Mouse (Mus musculus) thymus, adult 2 months (tissue): ENCODE results near the gene Eri3. TPM values are rescaled to one million over a fixed set of nuclear protein-coding genes. Genes with fewer than 3 reads are reported as not detected.

ENCODE experiments used
- DNase-seq: peaks from one replicate; pipeline ENCODE4 v3.0.0; 2021
- H3K27ac ChIP-seq: fragments of 200-500 bp; 2 replicates; pipeline ENCODE4 v1.5.1; 2012; ENCODE audit warnings: low read length, control low read depth; ENCODE audit not compliant: control insufficient read depth, insufficient read depth
- H3K27me3 ChIP-seq: fragments of 200-500 bp; 2 replicates; pipeline ENCODE4 v1.6.1; 2012; ENCODE audit warnings: mild to moderate bottlenecking, low read length, moderate library complexity, mixed read lengths; ENCODE audit not compliant: control insufficient read depth, insufficient read depth
- H3K36me3 ChIP-seq: fragments of 200-500 bp; 2 replicates; pipeline ENCODE4 v1.6.1; 2012; ENCODE audit warnings: mild to moderate bottlenecking, low read length, moderate library complexity; ENCODE audit not compliant: control insufficient read depth, insufficient read depth
- H3K4me1 ChIP-seq: fragments of 200-500 bp; replicated peaks from 2 replicates; pipeline ENCODE4 v1.6.1; 2012; ENCODE audit warnings: low read length; ENCODE audit not compliant: control insufficient read depth, insufficient read depth
- H3K4me3 ChIP-seq: fragments of 200-500 bp; 2 replicates; pipeline ENCODE4 v1.5.1; 2012; ENCODE audit warnings: mild to moderate bottlenecking, low read length, control low read depth, moderate library complexity; ENCODE audit not compliant: control insufficient read depth, insufficient read depth
- CTCF ChIP-seq: fragments of 200-500 bp; IDR thresholded peaks from 2 replicates; pipeline ENCODE4 v1.5.1; 2012; ENCODE audit warnings: mild to moderate bottlenecking, control low read depth, low read length, moderate library complexity, borderline replicate concordance; ENCODE audit not compliant: control insufficient read depth, poor library complexity, insufficient read depth; ENCODE audit errors: extremely low read depth
- POLR2A ChIP-seq: fragments of 200-500 bp; IDR thresholded peaks from 2 replicates; pipeline ENCODE4 v1.6.1; 2012; ENCODE audit warnings: mild to moderate bottlenecking, low read length, control low read depth, moderate library complexity; ENCODE audit not compliant: control insufficient read depth, poor library complexity, insufficient read depth; ENCODE audit errors: extremely low read depth
- WGBS: fragments of 180-500 bp; shearing (Covaris S2); methylation state at CpG from one replicate; pipeline ENCODE4 v1.1.7; 2018; 5-methylcytosine and 5-hydroxymethylcytosine counted together
- polyA plus RNA-seq: library from polyadenylated mRNA; depleted of rRNA; stranded (reverse); fragments of >200 nt; gene quantifications from 2 replicates; pipeline ENCODE4 v1.2.3, GENCODE M21; 2012

The Eri3 gene
- polyA plus RNA-seq, 1 experiment: 89.9 TPM

DNA sequence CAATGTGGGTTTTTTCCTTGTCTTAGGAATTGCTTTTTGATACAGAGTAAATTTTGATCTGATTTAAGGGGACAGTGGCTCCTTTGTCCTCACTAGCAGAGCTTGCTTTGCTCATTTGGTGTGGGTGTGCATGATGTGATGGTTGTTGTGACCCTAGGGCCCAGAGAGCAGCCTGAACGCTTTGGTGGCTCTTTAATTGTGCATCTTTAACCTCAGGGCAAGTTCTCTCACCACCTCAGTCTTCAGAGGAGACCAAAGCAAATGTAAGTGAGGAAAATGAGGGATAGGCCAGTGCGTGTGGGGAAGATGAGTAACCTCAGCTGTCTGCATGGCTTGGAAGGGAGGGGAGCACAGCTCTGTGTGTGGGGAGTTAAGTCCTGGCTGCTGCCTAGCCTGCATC, 18.7 kb downstream of the Eri3 start:
- TF ChIP-seq POLR2A (no peak), CTCF (no peak)
- H3K36me3 ChIP-seq: 0 out of 2 replicates have a peak, but pooled peaks cover 5% of the 10 kb centered on the region
- H3K4me1 ChIP-seq: no peaks in the 10 kb centered on the region
- 95% methylated on average over 2 of the region's 2 CpGs for WGBS
- H3K27me3 ChIP-seq: no peaks in the 10 kb centered on the region
- DNase-seq: no peak
- H3K27ac ChIP-seq: no peak overlapping the region
- H3K4me3 ChIP-seq: no peak overlapping the region

DNA sequence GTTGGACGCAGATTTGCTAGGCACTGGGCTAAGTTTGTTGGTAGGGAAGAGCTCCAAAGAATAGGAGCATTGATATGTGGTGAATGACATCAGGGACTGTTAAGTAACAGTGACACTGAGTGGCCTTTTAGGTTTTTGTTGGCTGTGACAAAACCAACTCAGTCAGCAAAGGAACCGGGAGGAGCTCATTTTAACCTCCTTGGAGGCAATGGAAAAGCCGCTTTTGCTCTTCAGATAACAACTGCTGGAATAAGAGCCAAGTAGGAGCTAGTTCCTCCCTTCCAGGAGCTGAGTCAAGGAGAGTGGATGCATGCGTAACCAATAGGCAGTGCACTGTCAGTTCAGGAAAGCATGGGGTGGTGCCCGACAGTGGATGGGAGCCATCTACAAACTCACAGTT, 20.8 kb downstream of the Eri3 start:
- H3K4me3 ChIP-seq: no peak overlapping the region
- H3K27ac ChIP-seq: no peak overlapping the region
- no peak for TF ChIP-seq POLR2A
- TF ChIP-seq CTCF: no peak
- H3K36me3 ChIP-seq: 0 out of 2 replicates have a peak, but pooled peaks cover 5% of the 10 kb centered on the region
- H3K27me3 ChIP-seq: no peaks in the 10 kb centered on the region
- 94% methylated on average over 5 of the region's 5 CpGs for WGBS
- no peaks in the 10 kb centered on the region for H3K4me1 ChIP-seq
- DNase-seq: no peak

DNA sequence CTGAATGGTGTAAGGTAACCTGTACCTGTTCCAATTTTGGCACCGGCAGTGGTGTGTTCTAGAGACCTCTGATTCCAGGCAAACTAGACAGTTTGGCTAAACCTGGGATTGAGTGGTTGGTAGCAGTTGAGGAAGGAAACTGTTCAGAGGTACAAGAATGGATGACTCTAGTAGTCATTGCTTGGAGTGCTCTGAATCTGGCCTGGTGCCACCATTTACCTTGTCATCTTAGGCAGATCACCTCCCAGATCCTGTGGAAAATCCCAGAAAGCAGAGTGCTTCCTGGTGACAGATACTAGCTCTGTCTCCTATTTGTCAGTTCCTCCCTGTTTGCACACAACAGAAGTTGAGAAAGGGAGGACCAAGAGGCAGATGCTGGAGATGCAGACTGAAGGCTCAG, 27.4 kb downstream of the Eri3 start:
- no peak overlapping the region for H3K27ac ChIP-seq
- no peak overlapping the region for H3K4me3 ChIP-seq
- no peak for TF ChIP-seq CTCF
- H3K27me3 ChIP-seq: no peaks in the 10 kb centered on the region
- DNase-seq: no peak
- peaks cover under 1% of the 10 kb centered on the region; the same call in 1 of the 2 replicates for H3K36me3 ChIP-seq
- 100% methylated on average over 1 of the region's 1 CpGs for WGBS
- H3K4me1 ChIP-seq: no peaks in the 10 kb centered on the region

- 93% methylated on average over 9 of the region's 9 CpGs for WGBS
- DNase-seq: no peak
- Histone ChIP-seq H3K36me3 (peaks cover 19% of the 10 kb centered on the region), H3K4me3 (no peak overlapping the region), H3K27me3 (no peaks in the 10 kb centered on the region), H3K27ac (no peak overlapping the region), H3K4me1 (no peaks in the 10 kb centered on the region)
- TF ChIP-seq POLR2A (no peak), CTCF (no peak)
Measured at GRCm38 (mm10) chr4:117581626-117582025, 31.5 kb downstream of the Eri3 start.

GRCm38 (mm10) chr4:117585995-117586394, 35.8 kb downstream of the Eri3 start:
- no peak overlapping the region for H3K4me3 ChIP-seq
- no peak for TF ChIP-seq POLR2A
- no peak for TF ChIP-seq CTCF
- no peak overlapping the region for H3K27ac ChIP-seq
- WGBS: 91% methylated on average over 2 of the region's 2 CpGs
- no peak for DNase-seq
- no peaks in the 10 kb centered on the region for H3K27me3 ChIP-seq
- peaks cover 19% of the 10 kb centered on the region for H3K36me3 ChIP-seq
- H3K4me1 ChIP-seq: no peaks in the 10 kb centered on the region; the same call in 1 of the 2 replicates

DNA sequence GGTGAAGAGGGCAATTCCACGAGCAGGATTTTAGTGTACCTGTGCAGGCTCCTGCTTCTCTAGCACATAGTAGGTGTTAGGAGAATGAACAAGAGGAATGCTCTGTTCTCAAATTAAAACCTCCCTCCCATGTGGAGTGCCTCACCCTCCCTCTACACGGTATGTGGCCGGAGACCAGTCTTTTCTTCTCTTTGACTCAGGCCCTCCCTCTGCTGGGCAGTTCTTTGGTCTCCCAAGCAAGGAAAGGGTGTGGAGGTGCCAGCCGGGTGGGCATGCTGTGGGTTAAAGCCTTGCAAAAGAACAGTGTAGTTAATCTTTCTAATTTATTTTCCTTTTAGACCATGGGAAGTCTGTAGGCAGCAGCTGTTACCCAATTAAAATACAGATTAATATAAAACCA, 37.3 kb downstream of the Eri3 start:
- Histone ChIP-seq H3K4me1 (no peaks in the 10 kb centered on the region; the same call in 1 of the 2 replicates), H3K27me3 (no peaks in the 10 kb centered on the region), H3K4me3 (no peak overlapping the region), H3K36me3 (peaks cover 19% of the 10 kb centered on the region), H3K27ac (no peak overlapping the region)
- no peak for DNase-seq
- 91% methylated on average over 4 of the region's 4 CpGs for WGBS
- TF ChIP-seq POLR2A (no peak), CTCF (no peak)

DNA sequence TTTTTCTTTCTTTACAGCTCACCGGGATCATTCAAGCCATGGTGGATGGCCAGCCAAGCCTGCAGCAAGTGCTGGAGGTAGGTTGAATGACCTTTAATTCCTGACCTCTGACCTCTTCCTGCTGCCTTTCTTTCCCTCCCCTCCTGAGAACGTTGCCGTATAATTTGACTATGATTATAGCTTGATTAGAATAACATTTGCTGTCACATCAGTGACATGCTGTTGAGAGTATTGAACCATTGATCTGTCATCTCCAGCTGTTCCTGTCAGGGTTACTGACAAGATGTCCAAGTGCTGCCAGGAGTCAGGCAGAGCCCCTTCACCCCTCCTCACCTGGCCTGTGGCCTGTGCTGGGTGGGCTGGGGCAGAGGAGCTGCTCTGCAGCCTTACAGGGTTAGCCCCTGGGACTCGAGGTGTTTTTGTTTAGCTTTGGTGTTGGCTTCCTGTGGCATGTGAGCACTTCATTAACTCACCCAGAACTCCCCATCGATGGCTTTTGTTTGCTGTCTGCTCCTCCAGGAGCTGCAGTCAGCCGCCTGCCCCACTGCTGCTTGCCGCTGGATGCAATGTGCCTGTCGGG, 39.0 kb downstream of the Eri3 start:
- DNase-seq: no peak
- WGBS: 88% methylated on average over 8 of the region's 8 CpGs
- Histone ChIP-seq H3K36me3 (peaks cover 5% of the 10 kb centered on the region), H3K27ac (no peak overlapping the region), H3K27me3 (no peaks in the 10 kb centered on the region), H3K4me3 (no peak overlapping the region), H3K4me1 (no peaks in the 10 kb centered on the region; the same call in 1 of the 2 replicates)
- TF ChIP-seq POLR2A (no peak), CTCF (no peak)
